Mouse (Mus musculus) macrophage (primary cell): ENCODE data around the gene Patj. TPM values are rescaled to one million over a fixed set of nuclear protein-coding genes. Genes with fewer than 3 reads are reported as not detected.
"Not testable (repeated sequence)": the region's sequence is repeated elsewhere in the genome, so short reads cannot be mapped to it uniquely, and the experiment has no call there.

ENCODE experiments used
- H3K27ac ChIP-seq: fragments of 350-480 bp; formaldehyde crosslinking; 2 replicates; pipeline ENCODE4 v1.9.0; 2021
- H3K36me3 ChIP-seq: fragments of 350-480 bp; formaldehyde crosslinking; 2 replicates; pipeline ENCODE4 v1.9.0; 2021; ENCODE audit errors: inconsistent target
- H3K4me3 ChIP-seq: fragments of 350-480 bp; formaldehyde crosslinking; 2 replicates; pipeline ENCODE4 v1.9.0; 2021; ENCODE audit errors: inconsistent target
- H3K79me2 ChIP-seq: fragments of 350-480 bp; formaldehyde crosslinking; 2 replicates; pipeline ENCODE4 v1.9.0; 2021; ENCODE audit errors: inconsistent target
- WGBS: methylation state at CpG from one replicate; pipeline ENCODE4 v1.1.7; 2026; ENCODE audit warnings: inconsistent platforms; ENCODE audit not compliant: missing documents; 5-methylcytosine and 5-hydroxymethylcytosine counted together
- polyA plus RNA-seq: library from polyadenylated mRNA; stranded (reverse); fragments of 250-400 nt; gene quantifications from 3 replicates; pipeline ENCODE4 v1.2.4, GENCODE M21; 2018; ENCODE audit warnings: inconsistent platforms

The Patj gene
- polyA plus RNA-seq, 1 experiment from 2014 or later = 0.39 TPM

GRCm38 (mm10) chr4:98610501-98610900 lies 214.9 kb downstream of the Patj start:
- H3K36me3 ChIP-seq = no peaks in the 10 kb centered on the region
- no peaks in the 10 kb centered on the region for H3K79me2 ChIP-seq
- WGBS = 83% methylated on average over 2 of the region's 2 CpGs
- no peak overlapping the region for H3K27ac ChIP-seq
- H3K4me3 ChIP-seq = no peak overlapping the region

GRCm38 (mm10) chr4:98614395-98614794 lies 218.8 kb downstream of the Patj start:
- no peaks in the 10 kb centered on the region for H3K36me3 ChIP-seq
- 97% methylated on average over 3 of the region's 3 CpGs for WGBS
- no peak overlapping the region for H3K27ac ChIP-seq
- H3K4me3 ChIP-seq = no peak overlapping the region
- no peaks in the 10 kb centered on the region for H3K79me2 ChIP-seq

GRCm38 (mm10) chr4:98619199-98619598 lies 223.6 kb downstream of the Patj start:
- Histone ChIP-seq H3K27ac (no peak overlapping the region), H3K79me2 (no peaks in the 10 kb centered on the region), H3K4me3 (no peak overlapping the region), H3K36me3 (no peaks in the 10 kb centered on the region)
- WGBS = 96% methylated on average over 6 of the region's 6 CpGs

- Histone ChIP-seq H3K27ac (no peak overlapping the region), H3K36me3 (no peaks in the 10 kb centered on the region), H3K4me3 (no peak overlapping the region), H3K79me2 (no peaks in the 10 kb centered on the region)
- WGBS = 82% methylated on average over 9 of the region's 9 CpGs
These were observed 225.6 kb downstream of the Patj start for GRCm38 (mm10) chr4:98620986-98621784.

- no peaks in the 10 kb centered on the region for H3K36me3 ChIP-seq
- H3K4me3 ChIP-seq = no peak overlapping the region
- no peaks in the 10 kb centered on the region for H3K79me2 ChIP-seq
- WGBS = 93% methylated on average over 1 of the region's 1 CpGs
- H3K27ac ChIP-seq = no peak overlapping the region
These were observed 226.6 kb downstream of the Patj start for GRCm38 (mm10) chr4:98622180-98622579.

- H3K36me3 ChIP-seq = no peaks in the 10 kb centered on the region
- H3K4me3 ChIP-seq = no peak overlapping the region
- no peak overlapping the region for H3K27ac ChIP-seq
- H3K79me2 ChIP-seq = no peaks in the 10 kb centered on the region
- WGBS = 85% methylated on average over 3 of the region's 3 CpGs
These were observed 227.6 kb downstream of the Patj start for GRCm38 (mm10) chr4:98622996-98623673.

GRCm38 (mm10) chr4:98628286-98628685 lies 232.7 kb downstream of the Patj start:
- no peaks in the 10 kb centered on the region for H3K79me2 ChIP-seq
- H3K36me3 ChIP-seq = no peaks in the 10 kb centered on the region
- WGBS = 92% methylated on average over 6 of the region's 6 CpGs
- H3K27ac ChIP-seq = no peak overlapping the region
- no peak overlapping the region for H3K4me3 ChIP-seq

- not testable (repeated sequence) for H3K36me3 ChIP-seq, H3K79me2 ChIP-seq, H3K4me3 ChIP-seq, H3K27ac ChIP-seq
These were observed 233.6 kb downstream of the Patj start for GRCm38 (mm10) chr4:98629217-98629616.

GRCm38 (mm10) chr4:98635140-98635837 lies 239.7 kb downstream of the Patj start:
- no peaks in the 10 kb centered on the region for H3K79me2 ChIP-seq
- H3K27ac ChIP-seq = no peak overlapping the region
- 93% methylated on average over 18 of the region's 18 CpGs for WGBS
- H3K36me3 ChIP-seq = no peaks in the 10 kb centered on the region
- no peak overlapping the region for H3K4me3 ChIP-seq

GRCm38 (mm10) chr4:98638731-98639130 lies 243.1 kb downstream of the Patj start:
- Histone ChIP-seq H3K79me2 (no peaks in the 10 kb centered on the region), H3K36me3 (no peaks in the 10 kb centered on the region), H3K4me3 (no peak overlapping the region), H3K27ac (no peak overlapping the region)
- WGBS = 95% methylated on average over 8 of the region's 8 CpGs

GRCm38 (mm10) chr4:98653650-98654049 lies 258.1 kb downstream of the Patj start:
- Histone ChIP-seq H3K27ac (no peak overlapping the region), H3K36me3 (no peaks in the 10 kb centered on the region), H3K4me3 (no peak overlapping the region), H3K79me2 (no peaks in the 10 kb centered on the region)
- 89% methylated on average over 7 of the region's 7 CpGs for WGBS

- Histone ChIP-seq H3K79me2 (no peaks in the 10 kb centered on the region), H3K27ac (no peak overlapping the region), H3K36me3 (no peaks in the 10 kb centered on the region), H3K4me3 (no peak overlapping the region)
- 94% methylated on average over 2 of the region's 2 CpGs for WGBS
These were observed 258.8 kb downstream of the Patj start for GRCm38 (mm10) chr4:98654419-98654821.

- Histone ChIP-seq H3K79me2 (no peaks in the 10 kb centered on the region), H3K27ac (no peak overlapping the region), H3K36me3 (no peaks in the 10 kb centered on the region), H3K4me3 (no peak overlapping the region)
- WGBS = 92% methylated on average over 1 of the region's 1 CpGs
These were observed 261.2 kb downstream of the Patj start for GRCm38 (mm10) chr4:98656759-98657158.

- no peaks in the 10 kb centered on the region for H3K79me2 ChIP-seq
- no peak overlapping the region for H3K4me3 ChIP-seq
- WGBS = 85% methylated on average over 2 of the region's 2 CpGs
- H3K27ac ChIP-seq = no peak overlapping the region
- H3K36me3 ChIP-seq = no peaks in the 10 kb centered on the region
These were observed 263.4 kb downstream of the Patj start for GRCm38 (mm10) chr4:98659032-98659431.

- no peak overlapping the region for H3K4me3 ChIP-seq
- no peak overlapping the region for H3K27ac ChIP-seq
- no peaks in the 10 kb centered on the region for H3K36me3 ChIP-seq
- 92% methylated on average over 2 of the region's 2 CpGs for WGBS
- H3K79me2 ChIP-seq = no peaks in the 10 kb centered on the region
These were observed 264.9 kb downstream of the Patj start for GRCm38 (mm10) chr4:98660534-98660933.
